Mouse (Mus musculus) adrenal gland, adult 10 weeks (tissue): ENCODE data around the gene Cap1. TPM values are rescaled to one million over a fixed set of nuclear protein-coding genes. Genes with fewer than 3 reads are reported as not detected.

ENCODE experiments used
- polyA plus RNA-seq: library from polyadenylated mRNA; stranded (reverse); fragments of 350-450 nt; fragmentation: Illumina TruSeq; extraction: RNeasy Lipid Tissue Mini Kit (QIAGEN cat#74804); gene quantifications from one replicate; pipeline ENCODE4 v1.2.3, GENCODE M21; 2014; ENCODE audit warnings: low read depth, low replicate concordance

Cap1 gene
- 65.8 TPM for polyA plus RNA-seq

GRCm38 (mm10) chr4:122885768-122886578 is at the start of gene Cap1:
Cap1 (minus strand) TSS chr4:122886056.

GRCm38 (mm10) chr4:122835530-122836402 is 50.1 kb downstream of the Cap1 start, which contains the start of gene Ppt1:
Ppt1 (plus strand) TSS chr4:122836242.

Other genes starting within 250 kb of the Cap1 start
- not detected for gene 9530002B09Rik, start 196.8 kb downstream of the Cap1 start, polyA plus RNA-seq
- 222 TPM for gene Ppt1, start 49.8 kb downstream of the Cap1 start, polyA plus RNA-seq
- 0.35 TPM for gene Mfsd2a, start 75.1 kb upstream of the Cap1 start, polyA plus RNA-seq
- gene Mycl, start 109.6 kb upstream of the Cap1 start, polyA plus RNA-seq = 0.23 TPM
- gene Trit1, start 130.5 kb upstream of the Cap1 start, polyA plus RNA-seq = 24.0 TPM
- gene Bmp8b, start 219.1 kb upstream of the Cap1 start, polyA plus RNA-seq = not detected
- not detected for gene Oxct2b, start 230.2 kb upstream of the Cap1 start, polyA plus RNA-seq